Mouse (Mus musculus): Measurements from ENCODE around the gene Sec14l2. TPM values are rescaled to one million over a fixed set of nuclear protein-coding genes. Genes with fewer than 3 reads are reported as not detected.

Gene Sec14l2
- polyA plus RNA-seq, 1 experiment, result 22.6 TPM

- TF ChIP-seq FLI1 (IDR thresholded peaks at IDR 0.05; ENCODE audit: low read length) (no peak), GATA1 (IDR thresholded peaks at IDR 0.05; ENCODE audit: borderline replicate concordance, low read length) (no peak)
Observed at GRCm38 (mm10) chr11:4149886-4150285, 26.7 kb upstream of the Sec14l2 start.

GRCm38 (mm10) chr11:4148536-4149156 lies 25.4 kb upstream of the Sec14l2 start:
- Histone ChIP-seq H3K9me3 (no peaks in the 10 kb centered on the region), H3K27me3 (replicated peaks) (peaks cover 31% of the 10 kb centered on the region), H3K4me1 (peaks cover 22% of the 10 kb centered on the region), H3K4me3 (replicated peaks) (peak overlapping the region; percentile 29), H3K36me3 (replicated peaks; ENCODE audit: low read length) (peaks cover 15% of the 10 kb centered on the region)
- TF ChIP-seq GATA1 (IDR thresholded peaks at IDR 0.05; ENCODE audit: borderline replicate concordance, low read length) (no peak), FLI1 (IDR thresholded peaks at IDR 0.05; ENCODE audit: low read length) (no peak)

More at GRCm38 (mm10) chr11:4149886-4150285, 26.7 kb upstream of the Sec14l2 start:
- Histone ChIP-seq H3K4me3 (replicated peaks) (no peak overlapping the region), H3K36me3 (replicated peaks; ENCODE audit: low read length) (peaks cover 6% of the 10 kb centered on the region), H3K27me3 (replicated peaks) (peaks cover 31% of the 10 kb centered on the region), H3K4me1 (peaks cover 11% of the 10 kb centered on the region), H3K9me3 (peaks cover 3% of the 10 kb centered on the region)

- Histone ChIP-seq H3K36me3 (replicated peaks; ENCODE audit: low read length) (peaks cover 20% of the 10 kb centered on the region), H3K9me3 (no peaks in the 10 kb centered on the region), H3K4me3 (replicated peaks) (peak overlapping the region; percentile 29), H3K27me3 (replicated peaks) (peaks cover 31% of the 10 kb centered on the region), H3K4me1 (peaks cover 24% of the 10 kb centered on the region)
- TF ChIP-seq FLI1 (IDR thresholded peaks at IDR 0.05; ENCODE audit: low read length) (no peak), GATA1 (IDR thresholded peaks at IDR 0.05; ENCODE audit: borderline replicate concordance, low read length) (no peak)
Observed at GRCm38 (mm10) chr11:4148120-4148519, 24.9 kb upstream of the Sec14l2 start.

GRCm38 (mm10) chr11:4147098-4147497 lies 23.9 kb upstream of the Sec14l2 start:
- TF ChIP-seq GATA1 (IDR thresholded peaks at IDR 0.05; ENCODE audit: borderline replicate concordance, low read length), result no peak
- no peak for TF ChIP-seq FLI1 (IDR thresholded peaks at IDR 0.05; ENCODE audit: low read length)
- H3K9me3 ChIP-seq, result no peaks in the 10 kb centered on the region
- peaks cover 33% of the 10 kb centered on the region for H3K4me1 ChIP-seq
- H3K4me3 ChIP-seq (replicated peaks), result no peak overlapping the region
- peaks cover 30% of the 10 kb centered on the region for H3K36me3 ChIP-seq (replicated peaks; ENCODE audit: low read length)
- peaks cover 27% of the 10 kb centered on the region for H3K27me3 ChIP-seq (replicated peaks)

- Histone ChIP-seq H3K27me3 (replicated peaks) (peaks cover 23% of the 10 kb centered on the region), H3K36me3 (replicated peaks; ENCODE audit: low read length) (peaks cover 38% of the 10 kb centered on the region), H3K4me3 (replicated peaks) (no peak overlapping the region), H3K4me1 (peaks cover 35% of the 10 kb centered on the region), H3K9me3 (no peaks in the 10 kb centered on the region)
- no peak for TF ChIP-seq GATA1 (IDR thresholded peaks at IDR 0.05; ENCODE audit: borderline replicate concordance, low read length)
- TF ChIP-seq FLI1 (IDR thresholded peaks at IDR 0.05; ENCODE audit: low read length), result no peak
Observed at GRCm38 (mm10) chr11:4146381-4146780, 23.2 kb upstream of the Sec14l2 start.

GRCm38 (mm10) chr11:4143281-4144062 lies 20.3 kb upstream of the Sec14l2 start:
- H3K27me3 ChIP-seq (replicated peaks), result peaks cover 18% of the 10 kb centered on the region
- H3K36me3 ChIP-seq (replicated peaks; ENCODE audit: low read length), result peaks cover 63% of the 10 kb centered on the region
- TF ChIP-seq GATA1 (IDR thresholded peaks at IDR 0.05; ENCODE audit: borderline replicate concordance, low read length) (no peak), FLI1 (IDR thresholded peaks at IDR 0.05; ENCODE audit: low read length) (no peak)
- H3K4me3 ChIP-seq (replicated peaks), result peak overlapping the region; percentile 11
- no peaks in the 10 kb centered on the region for H3K9me3 ChIP-seq
- peaks cover 33% of the 10 kb centered on the region for H3K4me1 ChIP-seq

- H3K4me3 ChIP-seq (replicated peaks), result no peak overlapping the region
- H3K4me1 ChIP-seq, result peaks cover 36% of the 10 kb centered on the region
- no peak for TF ChIP-seq GATA1 (IDR thresholded peaks at IDR 0.05; ENCODE audit: borderline replicate concordance, low read length)
- no peak for TF ChIP-seq FLI1 (IDR thresholded peaks at IDR 0.05; ENCODE audit: low read length)
- H3K9me3 ChIP-seq, result no peaks in the 10 kb centered on the region
- peaks cover 74% of the 10 kb centered on the region for H3K36me3 ChIP-seq (replicated peaks; ENCODE audit: low read length)
- H3K27me3 ChIP-seq (replicated peaks), result peaks cover 9% of the 10 kb centered on the region
Observed at GRCm38 (mm10) chr11:4142352-4142751, 19.1 kb upstream of the Sec14l2 start.

GRCm38 (mm10) chr11:4141505-4141904 lies 18.3 kb upstream of the Sec14l2 start:
- TF ChIP-seq FLI1 (IDR thresholded peaks at IDR 0.05; ENCODE audit: low read length) (no peak), GATA1 (IDR thresholded peaks at IDR 0.05; ENCODE audit: borderline replicate concordance, low read length) (no peak)
- no peaks in the 10 kb centered on the region for H3K9me3 ChIP-seq
- H3K4me3 ChIP-seq (replicated peaks), result no peak overlapping the region
- peaks cover 44% of the 10 kb centered on the region for H3K4me1 ChIP-seq
- peaks cover 82% of the 10 kb centered on the region for H3K36me3 ChIP-seq (replicated peaks; ENCODE audit: low read length)
- H3K27me3 ChIP-seq (replicated peaks), result peaks cover 2% of the 10 kb centered on the region

GRCm38 (mm10) chr11:4138964-4139363 lies 15.7 kb upstream of the Sec14l2 start:
- peaks cover 77% of the 10 kb centered on the region for H3K36me3 ChIP-seq (replicated peaks; ENCODE audit: low read length)
- H3K4me1 ChIP-seq, result peaks cover 54% of the 10 kb centered on the region
- H3K4me3 ChIP-seq (replicated peaks), result no peak overlapping the region

More at GRCm38 (mm10) chr11:4138964-4139363, 15.7 kb upstream of the Sec14l2 start:
- TF ChIP-seq GATA1 (IDR thresholded peaks at IDR 0.05; ENCODE audit: borderline replicate concordance, low read length), result no peak
- no peak for TF ChIP-seq FLI1 (IDR thresholded peaks at IDR 0.05; ENCODE audit: low read length)
- Histone ChIP-seq H3K9me3 (no peaks in the 10 kb centered on the region), H3K27me3 (replicated peaks) (no peaks in the 10 kb centered on the region)
